Mouse (Mus musculus): Measurements from ENCODE around the gene Gdpgp1. TPM values are rescaled to one million over a fixed set of nuclear protein-coding genes. Genes with fewer than 3 reads are reported as not detected.

Gene Gdpgp1
- polyA plus RNA-seq, 1 experiment: 1.8 TPM

GRCm38 (mm10) chr7:80218666-80219065 is 14.0 kb upstream of the Gdpgp1 start:
- WGBS: 95% methylated on average over 9 of the region's 9 CpGs
- H3K4me3 ChIP-seq (replicated peaks; ENCODE audit: control insufficient read depth, low read depth, low read length): no peak overlapping the region
- H3K27ac ChIP-seq (ENCODE audit: control insufficient read depth, insufficient read depth, low read depth, low read length, poor library complexity): no peak overlapping the region
- TF ChIP-seq CTCF (IDR thresholded peaks at IDR 0.05; ENCODE audit: control insufficient read depth, insufficient read depth, low read length): no peak
- no peaks in the 10 kb centered on the region; the same call in 1 of the 2 replicates for H3K4me1 ChIP-seq (ENCODE audit: control insufficient read depth, insufficient read depth, low read length)

GRCm38 (mm10) chr7:80220237-80220797 is 12.3 kb upstream of the Gdpgp1 start:
- TF ChIP-seq POLR2A (IDR thresholded peaks at IDR 0.05; ENCODE audit: borderline replicate concordance, control insufficient read depth, low read depth, low read length): no peak; the same call in 1 of the 2 replicates
- TF ChIP-seq CTCF (IDR thresholded peaks at IDR 0.05; ENCODE audit: control insufficient read depth, insufficient read depth, low read length): no peak
- Histone ChIP-seq H3K4me1 (ENCODE audit: control insufficient read depth, insufficient read depth, low read length) (no peaks in the 10 kb centered on the region), H3K27ac (ENCODE audit: control insufficient read depth, insufficient read depth, low read depth, low read length, poor library complexity) (no peak overlapping the region), H3K4me3 (replicated peaks; ENCODE audit: control insufficient read depth, low read depth, low read length) (no peak overlapping the region)
- 96% methylated on average over 9 of the region's 9 CpGs for WGBS

DNA sequence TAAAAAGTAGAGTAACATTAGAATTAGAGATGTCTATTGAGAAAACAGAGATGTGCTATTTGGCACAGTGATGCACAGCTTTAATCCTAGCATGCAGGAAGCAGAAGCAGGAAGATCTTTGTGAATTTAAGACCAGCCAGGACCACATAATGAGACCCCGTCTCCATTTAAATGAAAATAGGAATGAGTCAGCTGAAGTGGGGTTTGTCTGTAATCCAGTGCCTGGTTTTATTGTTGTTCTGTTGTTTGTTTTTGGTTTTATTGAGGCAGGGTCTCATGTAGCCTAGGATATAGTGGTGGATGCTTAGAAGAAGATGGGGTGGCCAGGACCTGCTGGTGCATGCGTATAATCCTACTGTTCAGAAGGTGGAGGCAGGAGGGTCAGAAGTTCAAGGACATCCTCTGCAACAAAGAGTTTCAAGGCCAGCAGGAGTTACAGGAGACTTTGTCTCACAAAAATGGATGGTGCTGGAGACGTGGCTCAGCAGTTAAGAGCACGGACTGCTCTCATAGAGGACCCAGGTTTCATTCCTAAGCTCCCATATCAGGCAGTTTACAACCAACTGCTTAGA is 11.4 kb upstream of the Gdpgp1 start:
- Histone ChIP-seq H3K27ac (ENCODE audit: control insufficient read depth, insufficient read depth, low read depth, low read length, poor library complexity) (no peak overlapping the region), H3K4me1 (ENCODE audit: control insufficient read depth, insufficient read depth, low read length) (no peaks in the 10 kb centered on the region), H3K4me3 (replicated peaks; ENCODE audit: control insufficient read depth, low read depth, low read length) (no peak overlapping the region)
- TF ChIP-seq CTCF (IDR thresholded peaks at IDR 0.05; ENCODE audit: control insufficient read depth, insufficient read depth, low read length) (no peak), POLR2A (IDR thresholded peaks at IDR 0.05; ENCODE audit: borderline replicate concordance, control insufficient read depth, low read depth, low read length) (no peak)
- 95% methylated on average over 4 of the region's 4 CpGs for WGBS

GRCm38 (mm10) chr7:80227065-80227464 is 5.6 kb upstream of the Gdpgp1 start:
- no peak overlapping the region for H3K27ac ChIP-seq (ENCODE audit: control insufficient read depth, insufficient read depth, low read depth, low read length, poor library complexity)
- H3K4me3 ChIP-seq (replicated peaks; ENCODE audit: control insufficient read depth, low read depth, low read length): no peak overlapping the region
- 94% methylated on average over 4 of the region's 4 CpGs for WGBS
- TF ChIP-seq CTCF (IDR thresholded peaks at IDR 0.05; ENCODE audit: control insufficient read depth, insufficient read depth, low read length): no peak; the same call in 1 of the 2 replicates
- no peak for TF ChIP-seq POLR2A (IDR thresholded peaks at IDR 0.05; ENCODE audit: borderline replicate concordance, control insufficient read depth, low read depth, low read length)
- H3K4me1 ChIP-seq (ENCODE audit: control insufficient read depth, insufficient read depth, low read length): peaks cover 1% of the 10 kb centered on the region; the same call in 1 of the 2 replicates

GRCm38 (mm10) chr7:80230196-80230595 is 2.5 kb upstream of the Gdpgp1 start:
- no peak for TF ChIP-seq POLR2A (IDR thresholded peaks at IDR 0.05; ENCODE audit: borderline replicate concordance, control insufficient read depth, low read depth, low read length)
- no peak for TF ChIP-seq CTCF (IDR thresholded peaks at IDR 0.05; ENCODE audit: control insufficient read depth, insufficient read depth, low read length)
- Histone ChIP-seq H3K4me3 (replicated peaks; ENCODE audit: control insufficient read depth, low read depth, low read length) (no peak overlapping the region), H3K4me1 (ENCODE audit: control insufficient read depth, insufficient read depth, low read length) (peaks cover 1% of the 10 kb centered on the region; the same call in 1 of the 2 replicates), H3K27ac (ENCODE audit: control insufficient read depth, insufficient read depth, low read depth, low read length, poor library complexity) (0 out of 2 replicates have a peak overlapping the region, but pooled peaks have one; percentile 1)
- 10% methylated on average over 6 of the region's 6 CpGs for WGBS

DNA sequence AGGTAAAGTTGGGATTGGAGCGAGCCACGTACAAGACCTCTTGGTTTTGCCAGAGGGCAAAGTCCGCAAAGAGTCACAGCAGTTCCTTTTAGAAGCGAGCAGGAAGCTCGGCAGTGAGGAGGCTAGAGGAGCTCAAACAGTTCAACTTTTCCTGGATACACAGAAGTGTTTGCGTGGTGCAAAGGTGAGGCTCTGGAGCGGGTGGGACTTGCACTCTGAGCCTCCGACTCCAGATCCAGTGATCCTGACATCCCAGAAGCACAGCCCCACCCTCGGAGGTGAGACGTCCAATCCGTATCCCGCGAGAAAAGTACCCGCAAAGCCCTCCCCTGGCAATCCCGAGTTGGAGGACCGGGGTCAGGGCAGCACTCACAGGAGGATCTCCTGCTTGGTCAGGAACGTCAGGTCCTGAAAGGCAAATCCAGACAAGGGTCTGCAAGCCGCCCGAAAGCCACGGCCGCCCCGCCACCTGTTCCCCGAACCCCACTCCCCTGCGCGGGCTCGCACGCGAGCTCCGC is 635 bp upstream of the Gdpgp1 start:
- peak overlapping the region; percentile 96 for H3K4me3 ChIP-seq (replicated peaks; ENCODE audit: control insufficient read depth, low read depth, low read length)
- TF ChIP-seq CTCF (IDR thresholded peaks at IDR 0.05; ENCODE audit: control insufficient read depth, insufficient read depth, low read length): no peak
- TF ChIP-seq POLR2A (IDR thresholded peaks at IDR 0.05; ENCODE audit: borderline replicate concordance, control insufficient read depth, low read depth, low read length): no peak
- peaks cover 1% of the 10 kb centered on the region; the same call in 1 of the 2 replicates for H3K4me1 ChIP-seq (ENCODE audit: control insufficient read depth, insufficient read depth, low read length)
- H3K27ac ChIP-seq (ENCODE audit: control insufficient read depth, insufficient read depth, low read depth, low read length, poor library complexity): peak overlapping the region; percentile 89
- under 1% methylated on average over 29 of the region's 29 CpGs for WGBS

DNA sequence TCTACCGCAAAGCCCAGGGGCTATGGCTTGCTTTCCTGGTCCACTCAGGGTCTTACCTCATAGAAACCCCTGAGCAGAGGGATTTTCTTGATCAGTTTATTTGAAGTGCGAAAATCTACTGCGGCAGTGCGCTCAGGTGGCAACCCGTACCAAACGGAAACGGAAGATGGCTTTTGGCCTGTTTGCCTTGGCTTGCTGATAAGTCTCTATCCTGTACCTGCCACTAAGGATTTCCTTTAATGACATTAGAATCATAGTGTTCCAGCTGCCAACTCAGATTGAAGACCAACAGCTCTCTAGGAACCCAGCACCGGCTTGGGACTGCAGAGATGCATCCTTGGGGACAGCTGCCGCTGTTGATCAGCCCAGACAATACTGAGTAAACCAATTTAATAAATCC is 1.1 kb downstream of the Gdpgp1 start:
- no peak for TF ChIP-seq CTCF (IDR thresholded peaks at IDR 0.05; ENCODE audit: control insufficient read depth, insufficient read depth, low read length)
- TF ChIP-seq POLR2A (IDR thresholded peaks at IDR 0.05; ENCODE audit: borderline replicate concordance, control insufficient read depth, low read depth, low read length): no peak
- Histone ChIP-seq H3K27ac (ENCODE audit: control insufficient read depth, insufficient read depth, low read depth, low read length, poor library complexity) (no peak overlapping the region), H3K4me3 (replicated peaks; ENCODE audit: control insufficient read depth, low read depth, low read length) (peak overlapping the region; percentile 1), H3K4me1 (ENCODE audit: control insufficient read depth, insufficient read depth, low read length) (peaks cover 1% of the 10 kb centered on the region; the same call in 1 of the 2 replicates)
- 52% methylated on average over 9 of the region's 9 CpGs for WGBS

DNA sequence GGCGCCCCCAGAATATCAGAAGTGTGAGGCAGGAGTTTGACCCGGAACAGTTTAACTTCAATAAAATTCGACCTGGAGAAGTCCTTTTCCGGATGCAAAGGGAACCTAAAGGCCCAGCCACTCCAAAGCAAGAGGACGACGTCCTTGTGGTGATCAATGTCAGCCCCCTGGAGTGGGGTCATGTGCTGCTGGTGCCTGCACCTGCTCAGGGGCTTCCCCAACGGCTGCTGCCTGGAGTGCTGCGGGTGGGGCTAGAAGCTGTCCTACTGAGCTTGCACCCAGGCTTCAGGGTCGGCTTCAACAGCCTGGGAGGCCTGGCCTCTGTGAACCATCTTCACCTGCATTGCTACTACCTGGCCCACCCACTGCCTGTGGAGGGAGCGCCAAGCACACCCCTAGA is 5.9 kb downstream of the Gdpgp1 start:
- H3K27ac ChIP-seq (ENCODE audit: control insufficient read depth, insufficient read depth, low read depth, low read length, poor library complexity): no peak overlapping the region
- TF ChIP-seq CTCF (IDR thresholded peaks at IDR 0.05; ENCODE audit: control insufficient read depth, insufficient read depth, low read length): no peak
- TF ChIP-seq POLR2A (IDR thresholded peaks at IDR 0.05; ENCODE audit: borderline replicate concordance, control insufficient read depth, low read depth, low read length): no peak
- no peaks in the 10 kb centered on the region; the same call in none of the 2 replicates for H3K4me1 ChIP-seq (ENCODE audit: control insufficient read depth, insufficient read depth, low read length)
- WGBS: 86% methylated on average over 10 of the region's 10 CpGs
- H3K4me3 ChIP-seq (replicated peaks; ENCODE audit: control insufficient read depth, low read depth, low read length): no peak overlapping the region

Measured in bone marrow, adult 2 months (tissue).